In genomic region chr13:42894016-42894415, GRCm38 (mm10) we compare ENCODE assay signal across 21 mouse cellular contexts.
"Had no signal": no experiment of that assay in that cellular context is flagged by ENCODE, and none has a peak within 500 bp of the region (broad histone marks: within the 10 kb centered on the region; RNA-seq: fewer than 3 reads in every experiment).

No protein-coding gene starts in this region.

- H3K36me3 ChIP-seq: limb, embryonic 10.5 days; limb, embryonic 13.5 days; liver, embryonic 12.5 days; liver, embryonic 15.5 days; lung, embryonic 15.5 days; midbrain, embryonic 10.5 days; neural tube, embryonic 12.5 days; neural tube, embryonic 15.5 days had no signal

- ATAC-seq: liver, embryonic 12.5 days; midbrain, embryonic 13.5 days had no signal

- H3K9ac ChIP-seq: limb, embryonic 13.5 days; liver, embryonic 12.5 days; liver, embryonic 15.5 days; lung, embryonic 15.5 days; midbrain, embryonic 13.5 days; neural tube, embryonic 12.5 days; neural tube, embryonic 15.5 days had no signal

- H3K27ac ChIP-seq: left cerebral cortex, adult 2 months; limb, embryonic 10.5 days; limb, embryonic 13.5 days; liver, embryonic 12.5 days; liver, embryonic 15.5 days; lung, embryonic 15.5 days; midbrain, embryonic 10.5 days; midbrain, embryonic 13.5 days; neural tube, embryonic 12.5 days; neural tube, embryonic 15.5 days had no signal

- H3K4me2 ChIP-seq: limb, embryonic 13.5 days; liver, embryonic 12.5 days; liver, embryonic 15.5 days; lung, embryonic 15.5 days; midbrain, embryonic 13.5 days; neural tube, embryonic 12.5 days; neural tube, embryonic 15.5 days had no signal

- H3K27me3 ChIP-seq: limb, embryonic 13.5 days; liver, embryonic 12.5 days; liver, embryonic 15.5 days; lung, embryonic 15.5 days; megakaryocyte, embryonic 14.5 days; midbrain, embryonic 13.5 days; neural tube, embryonic 12.5 days; neural tube, embryonic 15.5 days had no signal

- H3K9me3 ChIP-seq: limb, embryonic 10.5 days; limb, embryonic 13.5 days; liver, embryonic 12.5 days; liver, embryonic 15.5 days; lung, embryonic 15.5 days; midbrain, embryonic 10.5 days; midbrain, embryonic 13.5 days; neural tube, embryonic 12.5 days; neural tube, embryonic 15.5 days had no signal

- H3K4me3 ChIP-seq: left cerebral cortex, adult 2 months; limb, embryonic 10.5 days; limb, embryonic 13.5 days; liver, embryonic 12.5 days; liver, embryonic 15.5 days; lung, embryonic 15.5 days; megakaryocyte, embryonic 14.5 days; midbrain, embryonic 10.5 days; midbrain, embryonic 13.5 days; neural tube, embryonic 12.5 days; neural tube, embryonic 15.5 days had no signal

- DNase-seq: kidney, adult 9 months; kidney, postnatal 14 days; kidney, postnatal 4 days; layer of hippocampus, postnatal 36 days; liver; lung, adult 18-20 months; lung, postnatal 10 days; lung, postnatal 36 days; thymus, adult 18-20 months; thymus, postnatal 36 days had no signal

- H3K4me1 ChIP-seq: limb, embryonic 10.5 days; limb, embryonic 13.5 days; liver, embryonic 12.5 days; liver, embryonic 15.5 days; lung, embryonic 15.5 days; megakaryocyte, embryonic 14.5 days; midbrain, embryonic 10.5 days; midbrain, embryonic 13.5 days; neural tube, embryonic 12.5 days; neural tube, embryonic 15.5 days had no signal
